Mouse (Mus musculus) thymus, adult 2 months (tissue): ENCODE measurements around the gene Rims1. TPM values are rescaled to one million over a fixed set of nuclear protein-coding genes. Genes with fewer than 3 reads are reported as not detected.

ENCODE experiments used
- DNase-seq: peaks from one replicate; pipeline ENCODE4 v3.0.0; 2021
- H3K27ac ChIP-seq: fragments of 200-500 bp; 2 replicates; pipeline ENCODE4 v1.5.1; 2012; ENCODE audit warnings: low read length, control low read depth; ENCODE audit not compliant: control insufficient read depth, insufficient read depth
- H3K27me3 ChIP-seq: fragments of 200-500 bp; 2 replicates; pipeline ENCODE4 v1.6.1; 2012; ENCODE audit warnings: mild to moderate bottlenecking, low read length, moderate library complexity, mixed read lengths; ENCODE audit not compliant: control insufficient read depth, insufficient read depth
- H3K36me3 ChIP-seq: fragments of 200-500 bp; 2 replicates; pipeline ENCODE4 v1.6.1; 2012; ENCODE audit warnings: mild to moderate bottlenecking, low read length, moderate library complexity; ENCODE audit not compliant: control insufficient read depth, insufficient read depth
- H3K4me1 ChIP-seq: fragments of 200-500 bp; replicated peaks from 2 replicates; pipeline ENCODE4 v1.6.1; 2012; ENCODE audit warnings: low read length; ENCODE audit not compliant: control insufficient read depth, insufficient read depth
- H3K4me3 ChIP-seq: fragments of 200-500 bp; 2 replicates; pipeline ENCODE4 v1.5.1; 2012; ENCODE audit warnings: mild to moderate bottlenecking, low read length, control low read depth, moderate library complexity; ENCODE audit not compliant: control insufficient read depth, insufficient read depth
- CTCF ChIP-seq: fragments of 200-500 bp; IDR thresholded peaks from 2 replicates; pipeline ENCODE4 v1.5.1; 2012; ENCODE audit warnings: mild to moderate bottlenecking, control low read depth, low read length, moderate library complexity, borderline replicate concordance; ENCODE audit not compliant: control insufficient read depth, poor library complexity, insufficient read depth; ENCODE audit errors: extremely low read depth
- POLR2A ChIP-seq: fragments of 200-500 bp; IDR thresholded peaks from 2 replicates; pipeline ENCODE4 v1.6.1; 2012; ENCODE audit warnings: mild to moderate bottlenecking, low read length, control low read depth, moderate library complexity; ENCODE audit not compliant: control insufficient read depth, poor library complexity, insufficient read depth; ENCODE audit errors: extremely low read depth
- WGBS: fragments of 180-500 bp; shearing (Covaris S2); methylation state at CpG from one replicate; pipeline ENCODE4 v1.1.7; 2018; 5-methylcytosine and 5-hydroxymethylcytosine counted together
- polyA plus RNA-seq: library from polyadenylated mRNA; depleted of rRNA; stranded (reverse); fragments of >200 nt; gene quantifications from 2 replicates; pipeline ENCODE4 v1.2.3, GENCODE M21; 2012

Gene Rims1
- polyA plus RNA-seq, 1 experiment = not detected

DNA sequence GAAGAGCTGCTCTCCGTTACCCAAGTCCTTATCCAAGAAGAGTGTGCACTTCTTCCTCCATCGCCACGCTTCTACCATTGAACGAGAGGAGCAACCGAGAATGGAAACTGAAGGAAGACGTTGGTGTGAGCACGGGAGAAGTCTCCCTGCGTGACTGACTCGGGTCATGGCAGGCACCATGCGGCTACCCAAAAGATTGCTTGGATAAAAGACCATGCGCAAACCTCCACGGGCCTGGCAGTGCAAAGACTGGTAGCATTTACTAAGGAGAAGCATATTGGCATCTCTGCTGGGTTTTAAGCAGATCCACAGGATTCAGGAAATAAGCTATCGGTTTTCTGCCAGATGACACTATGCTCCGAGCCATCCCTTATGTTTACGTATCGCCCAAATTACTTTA is 293.4 kb downstream of the Rims1 start:
- 96% methylated on average over 16 of the region's 16 CpGs for WGBS
- Histone ChIP-seq H3K27me3 (no peaks in the 10 kb centered on the region), H3K27ac (no peak overlapping the region), H3K36me3 (no peaks in the 10 kb centered on the region), H3K4me1 (no peaks in the 10 kb centered on the region), H3K4me3 (no peak overlapping the region)
- TF ChIP-seq CTCF (no peak), POLR2A (no peak)
- DNase-seq = no peak

DNA sequence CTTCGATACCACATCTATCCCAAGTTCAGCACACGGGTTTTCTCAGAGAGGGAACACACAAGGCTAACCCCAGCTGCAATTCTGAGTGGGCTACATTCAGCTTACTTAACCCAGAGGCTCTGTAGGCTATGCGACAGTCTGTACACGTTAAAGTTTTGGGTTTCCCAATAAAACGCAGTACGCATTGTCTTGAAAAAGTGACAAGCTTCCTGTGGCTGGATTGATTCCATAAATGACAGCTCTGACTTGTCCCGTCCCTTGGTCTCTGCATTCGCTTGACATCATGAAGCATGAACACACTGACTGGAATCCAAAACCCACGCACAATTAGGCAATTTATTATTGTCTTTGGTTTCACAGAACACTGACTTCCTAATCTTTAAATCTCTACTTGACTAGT is 294.2 kb downstream of the Rims1 start:
- no peak for TF ChIP-seq CTCF
- no peak for TF ChIP-seq POLR2A
- 85% methylated on average over 9 of the region's 9 CpGs for WGBS

DNA sequence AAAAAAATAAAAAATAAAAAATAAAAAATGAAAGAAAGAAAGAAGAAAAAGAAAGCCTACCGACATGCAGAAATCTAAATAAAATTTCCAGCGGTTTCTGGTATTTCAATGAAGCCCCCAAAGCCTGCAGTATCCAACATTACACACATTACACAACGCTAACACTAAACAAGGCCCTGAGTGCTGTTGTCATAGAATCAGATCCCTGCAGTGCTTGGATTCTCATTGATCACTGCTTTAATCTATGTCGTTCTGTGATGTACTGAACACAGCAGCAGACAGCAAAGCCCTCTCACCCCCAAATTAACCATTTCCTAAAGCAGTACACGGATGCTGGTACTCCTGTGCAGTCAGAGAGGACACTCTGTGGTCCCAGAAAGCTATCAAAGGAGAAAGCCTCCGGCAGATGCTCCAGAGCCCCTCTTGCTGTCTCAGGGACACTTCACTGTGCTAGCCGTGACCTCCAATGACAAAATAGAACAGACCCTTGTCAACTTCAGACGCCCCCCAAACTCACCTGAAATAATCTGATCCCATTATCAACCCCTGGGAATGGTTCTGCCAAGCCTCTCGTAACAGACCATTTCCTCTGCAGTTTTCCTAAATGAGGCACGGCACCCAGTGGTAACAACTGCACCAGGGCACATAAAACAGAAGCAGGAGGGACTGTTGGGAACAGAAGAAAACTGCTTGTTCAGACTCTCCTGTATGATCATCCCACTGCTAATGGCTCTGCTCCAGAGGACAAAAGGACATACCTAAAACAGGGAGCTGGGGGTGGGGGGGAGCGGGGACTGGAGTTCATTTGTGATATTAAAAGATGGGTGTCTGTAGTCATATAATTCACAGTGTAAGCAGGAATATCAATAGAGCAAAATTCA is 296.8 kb downstream of the Rims1 start:
- Histone ChIP-seq H3K27ac (no peak overlapping the region), H3K27me3 (no peaks in the 10 kb centered on the region), H3K4me3 (no peak overlapping the region), H3K4me1 (no peaks in the 10 kb centered on the region), H3K36me3 (no peaks in the 10 kb centered on the region)
- TF ChIP-seq CTCF (no peak), POLR2A (no peak)
- 89% methylated on average over 11 of the region's 11 CpGs for WGBS
- no peak for DNase-seq

More for the DNA sequence above, 294.2 kb downstream of the Rims1 start:
- no peak for DNase-seq
- Histone ChIP-seq H3K36me3 (no peaks in the 10 kb centered on the region), H3K27ac (no peak overlapping the region), H3K4me1 (no peaks in the 10 kb centered on the region), H3K27me3 (no peaks in the 10 kb centered on the region), H3K4me3 (no peak overlapping the region)

DNA sequence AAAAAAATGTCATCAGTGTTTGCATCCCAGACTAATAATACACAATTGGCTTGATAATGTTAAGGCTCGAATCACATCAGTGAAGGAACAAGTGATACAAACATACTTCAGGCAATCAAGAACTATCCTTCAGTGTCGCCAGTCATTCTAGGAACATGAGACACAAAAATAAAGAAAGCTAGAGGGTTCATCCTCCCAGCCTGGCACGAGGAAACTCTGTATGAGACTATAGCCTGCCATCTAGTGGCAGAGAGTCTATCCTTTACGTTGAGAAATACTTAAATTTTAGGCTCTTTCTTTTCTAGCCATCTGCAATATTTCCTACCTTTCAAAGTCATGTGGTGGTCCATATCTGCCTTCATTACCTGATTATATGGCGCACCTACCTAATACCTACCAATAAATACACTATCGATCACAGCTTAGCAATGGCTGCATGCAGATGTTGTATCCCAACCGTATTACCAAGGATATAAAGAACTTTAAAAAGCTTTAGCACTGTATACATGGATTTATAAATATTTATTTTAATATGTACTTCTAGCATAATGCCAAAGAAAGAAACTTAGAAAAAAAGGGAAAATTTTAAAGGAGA is 318.4 kb downstream of the Rims1 start:
- Histone ChIP-seq H3K27me3 (no peaks in the 10 kb centered on the region), H3K4me1 (no peaks in the 10 kb centered on the region), H3K36me3 (no peaks in the 10 kb centered on the region), H3K4me3 (no peak overlapping the region), H3K27ac (no peak overlapping the region)
- no peak for TF ChIP-seq CTCF
- TF ChIP-seq POLR2A = no peak
- 51% methylated on average over 7 of the region's 7 CpGs for WGBS
- no peak for DNase-seq

DNA sequence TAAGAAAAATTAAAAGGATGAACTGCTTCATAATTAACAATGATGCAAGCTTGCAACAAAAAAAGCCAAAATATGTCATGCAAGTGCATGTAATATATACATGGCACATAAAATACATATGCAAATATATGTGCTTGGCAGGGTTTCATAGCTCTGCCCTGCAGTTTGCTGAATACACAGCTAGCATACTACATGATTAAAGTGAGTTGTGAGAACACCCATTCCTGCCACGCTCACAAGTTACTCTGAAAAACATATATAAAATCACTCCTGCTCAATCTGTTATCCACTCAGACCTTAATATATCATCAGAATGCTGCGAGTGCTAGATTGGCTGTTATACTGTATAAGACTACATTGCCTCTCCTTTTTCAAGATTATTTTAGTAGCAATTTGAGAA is 329.6 kb downstream of the Rims1 start:
- no peak for TF ChIP-seq POLR2A
- TF ChIP-seq CTCF = no peak
- no peaks in the 10 kb centered on the region for H3K27me3 ChIP-seq
- no peak overlapping the region for H3K27ac ChIP-seq
- no peaks in the 10 kb centered on the region for H3K36me3 ChIP-seq
- WGBS = 92% methylated on average over 2 of the region's 2 CpGs
- DNase-seq = no peak
- no peak overlapping the region for H3K4me3 ChIP-seq
- H3K4me1 ChIP-seq = no peaks in the 10 kb centered on the region

DNA sequence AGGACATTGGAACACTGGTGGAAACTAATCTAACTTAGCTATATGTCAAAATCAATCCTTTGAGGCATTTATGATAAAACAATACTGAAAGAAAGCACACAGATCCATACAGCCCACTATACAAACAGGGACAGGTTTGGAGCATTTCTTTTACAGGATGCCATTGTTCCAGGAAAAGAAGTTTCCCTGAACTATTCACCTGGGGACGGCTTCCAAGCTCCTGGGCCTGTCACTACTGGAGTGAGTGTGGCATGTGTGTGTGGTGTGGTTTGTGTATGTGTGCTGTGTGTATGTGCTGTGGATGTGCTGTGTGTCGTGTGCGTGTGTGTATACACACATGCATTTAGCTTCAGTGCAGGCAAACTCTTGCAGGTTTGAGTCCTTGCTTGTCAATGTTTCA is 338.8 kb downstream of the Rims1 start:
- no peak for DNase-seq
- Histone ChIP-seq H3K27me3 (no peaks in the 10 kb centered on the region), H3K4me3 (no peak overlapping the region), H3K36me3 (no peaks in the 10 kb centered on the region), H3K27ac (no peak overlapping the region), H3K4me1 (no peaks in the 10 kb centered on the region)
- 92% methylated on average over 3 of the region's 3 CpGs for WGBS
- TF ChIP-seq CTCF (no peak), POLR2A (no peak)
